Mouse (Mus musculus) heart, embryonic 11.5 days (tissue): ENCODE measurements at regions not wholly inside any gene's neighbourhood (a gene's known extent, or its start where the extent isn't known, plus 50 kb on each side); places are given as distances from the start of the nearest gene placed in this dataset.

Experiments used
- ATAC-seq: fragments of 200-750 bp; cut with Nextera tagmentation; replicated peaks from 2 replicates; pipeline ENCODE4 v1.8.0; 2017; ENCODE audit warnings: moderate library complexity; ENCODE audit not compliant: insufficient number of reproducible peaks, low FRiP score, low TSS enrichment
- H3K27ac ChIP-seq: fragments of 300-500 bp; sonication (generic); 2 replicates; pipeline ENCODE4 v1.5.1; 2014; ENCODE audit warnings: mild to moderate bottlenecking, low read depth, low read length
- H3K27me3 ChIP-seq: fragments of 300-500 bp; sonication (generic); 2 replicates; pipeline ENCODE4 v1.6.1; 2014; ENCODE audit warnings: mild to moderate bottlenecking, low read length, mixed read lengths; ENCODE audit not compliant: control insufficient read depth, insufficient read depth
- H3K36me3 ChIP-seq: fragments of 300-500 bp; sonication (generic); 2 replicates; pipeline ENCODE4 v1.6.1; 2014; ENCODE audit warnings: mild to moderate bottlenecking, low read length, moderate library complexity, mixed read lengths; ENCODE audit not compliant: control insufficient read depth, insufficient read depth
- H3K4me1 ChIP-seq: fragments of 300-500 bp; sonication (generic); 2 replicates; pipeline ENCODE4 v1.6.1; 2014; ENCODE audit warnings: low read length; ENCODE audit not compliant: control insufficient read depth, insufficient read depth
- H3K4me2 ChIP-seq: fragments of 300-500 bp; sonication (generic); 2 replicates; pipeline ENCODE4 v1.6.1; 2014; ENCODE audit warnings: mild to moderate bottlenecking, moderate library complexity
- H3K4me3 ChIP-seq: fragments of 300-500 bp; sonication (generic); 2 replicates; pipeline ENCODE4 v1.5.1; 2014; ENCODE audit warnings: low read depth, low read length
- H3K9ac ChIP-seq: fragments of 300-500 bp; sonication (generic); 2 replicates; pipeline ENCODE4 v1.6.1; 2014; ENCODE audit warnings: mild to moderate bottlenecking, low read depth, low read length, moderate library complexity
- H3K9me3 ChIP-seq: fragments of 300-500 bp; sonication (generic); replicated peaks from 2 replicates; pipeline ENCODE4 v1.6.1; 2016; ENCODE audit warnings: low read length; ENCODE audit not compliant: control insufficient read depth
- WGBS: fragments of 180-500 bp; shearing (Covaris S2); extraction: QIAGEN DNeasy Blood & Tissue Kit; methylation state at CpG from one replicate; pipeline ENCODE4 v1.1.7; 2014; ENCODE audit not compliant: insufficient replicate concordance; 5-methylcytosine and 5-hydroxymethylcytosine counted together

GRCm38 (mm10) chr9:118204456-118204855, 54.5 kb upstream of the Cmc1 start:
- 76% methylated on average over 9 of the region's 9 CpGs for WGBS
- no peak overlapping the region for H3K4me3 ChIP-seq

GRCm38 (mm10) chr9:118206483-118206882, 56.5 kb upstream of the Cmc1 start:
- no peak for ATAC-seq
- no peaks in the 10 kb centered on the region for H3K9me3 ChIP-seq
- no peak overlapping the region for H3K9ac ChIP-seq
- H3K27me3 ChIP-seq: no peaks in the 10 kb centered on the region
- no peak overlapping the region for H3K27ac ChIP-seq
- no peak overlapping the region for H3K4me2 ChIP-seq
- no peaks in the 10 kb centered on the region for H3K36me3 ChIP-seq
- 79% methylated on average over 7 of the region's 7 CpGs for WGBS
- no peaks in the 10 kb centered on the region for H3K4me1 ChIP-seq
- H3K4me3 ChIP-seq: no peak overlapping the region

More at GRCm38 (mm10) chr9:118204456-118204855, 54.5 kb upstream of the Cmc1 start:
- Histone ChIP-seq H3K9ac (no peak overlapping the region), H3K36me3 (no peaks in the 10 kb centered on the region), H3K27ac (no peak overlapping the region), H3K4me2 (no peak overlapping the region), H3K9me3 (no peaks in the 10 kb centered on the region), H3K4me1 (no peaks in the 10 kb centered on the region), H3K27me3 (no peaks in the 10 kb centered on the region)
- no peak for ATAC-seq

- Histone ChIP-seq H3K4me2 (no peak overlapping the region), H3K36me3 (no peaks in the 10 kb centered on the region), H3K9me3 (no peaks in the 10 kb centered on the region), H3K4me1 (no peaks in the 10 kb centered on the region), H3K9ac (no peak overlapping the region), H3K27ac (no peak overlapping the region), H3K27me3 (no peaks in the 10 kb centered on the region), H3K4me3 (no peak overlapping the region)
- 85% methylated on average over 5 of the region's 5 CpGs for WGBS
- no peak for ATAC-seq
These were observed 69.7 kb upstream of the Cmc1 start for GRCm38 (mm10) chr9:118219696-118220095.

DNA sequence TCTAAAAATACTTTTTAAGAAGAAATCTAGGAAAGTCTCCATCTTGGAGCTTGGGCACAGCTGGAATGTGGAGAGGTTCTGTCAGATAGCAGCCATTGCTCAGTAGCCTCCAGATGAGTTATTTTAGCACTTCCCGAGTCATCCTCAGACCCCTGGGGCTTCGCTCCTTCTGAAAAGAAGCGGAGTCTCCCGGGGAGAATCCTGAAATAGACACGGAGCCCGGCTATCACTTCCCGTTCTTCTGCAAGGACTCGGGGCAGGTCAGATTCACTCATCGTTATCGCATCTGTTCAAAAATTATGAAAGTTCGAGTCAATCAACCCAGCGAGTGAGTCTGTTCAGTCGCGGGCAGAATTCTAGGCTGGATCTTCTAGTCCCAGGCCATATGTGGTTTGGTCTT, 71.2 kb upstream of the Cmc1 start:
- no peak overlapping the region for H3K9ac ChIP-seq
- H3K9me3 ChIP-seq: no peaks in the 10 kb centered on the region
- H3K4me2 ChIP-seq: no peak overlapping the region
- H3K36me3 ChIP-seq: no peaks in the 10 kb centered on the region
- 63% methylated on average over 14 of the region's 14 CpGs for WGBS
- H3K4me1 ChIP-seq: no peaks in the 10 kb centered on the region
- H3K4me3 ChIP-seq: no peak overlapping the region
- no peak overlapping the region for H3K27ac ChIP-seq
- no peaks in the 10 kb centered on the region for H3K27me3 ChIP-seq
- ATAC-seq: no peak

DNA sequence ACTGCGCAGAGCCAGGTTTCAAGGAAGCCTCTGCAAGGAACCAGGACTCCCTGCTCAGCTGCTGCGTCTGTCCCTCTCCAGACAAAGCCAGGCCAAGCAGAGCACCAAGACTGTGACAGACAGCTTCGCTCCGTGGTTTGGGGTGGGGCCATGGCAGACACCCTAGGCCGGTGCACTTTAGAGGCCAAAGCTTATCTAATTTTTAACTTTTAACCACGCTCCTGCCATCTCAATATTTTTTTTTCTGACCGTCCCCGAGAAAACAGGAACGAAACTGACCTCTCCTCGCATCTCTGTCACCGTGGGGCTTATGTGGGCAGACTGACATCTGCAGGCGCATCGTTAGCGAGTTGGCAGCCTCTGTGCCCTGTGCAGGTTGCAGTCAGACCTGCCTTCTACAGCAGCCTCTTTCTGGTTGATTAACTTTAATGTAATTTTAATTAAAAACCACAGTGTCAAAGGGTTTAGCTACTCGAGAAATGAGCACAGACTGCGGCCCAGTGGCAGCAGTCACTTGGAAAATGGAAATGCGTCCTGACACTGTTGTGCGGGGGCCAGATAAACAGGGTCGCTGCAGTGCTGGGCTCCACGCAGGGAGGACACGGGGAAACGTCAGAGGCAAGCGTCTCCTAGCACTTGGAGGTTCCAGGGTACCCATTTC, 77.6 kb upstream of the Cmc1 start:
- no peak for ATAC-seq
- Histone ChIP-seq H3K4me2 (no peak overlapping the region), H3K4me3 (no peak overlapping the region)

DNA sequence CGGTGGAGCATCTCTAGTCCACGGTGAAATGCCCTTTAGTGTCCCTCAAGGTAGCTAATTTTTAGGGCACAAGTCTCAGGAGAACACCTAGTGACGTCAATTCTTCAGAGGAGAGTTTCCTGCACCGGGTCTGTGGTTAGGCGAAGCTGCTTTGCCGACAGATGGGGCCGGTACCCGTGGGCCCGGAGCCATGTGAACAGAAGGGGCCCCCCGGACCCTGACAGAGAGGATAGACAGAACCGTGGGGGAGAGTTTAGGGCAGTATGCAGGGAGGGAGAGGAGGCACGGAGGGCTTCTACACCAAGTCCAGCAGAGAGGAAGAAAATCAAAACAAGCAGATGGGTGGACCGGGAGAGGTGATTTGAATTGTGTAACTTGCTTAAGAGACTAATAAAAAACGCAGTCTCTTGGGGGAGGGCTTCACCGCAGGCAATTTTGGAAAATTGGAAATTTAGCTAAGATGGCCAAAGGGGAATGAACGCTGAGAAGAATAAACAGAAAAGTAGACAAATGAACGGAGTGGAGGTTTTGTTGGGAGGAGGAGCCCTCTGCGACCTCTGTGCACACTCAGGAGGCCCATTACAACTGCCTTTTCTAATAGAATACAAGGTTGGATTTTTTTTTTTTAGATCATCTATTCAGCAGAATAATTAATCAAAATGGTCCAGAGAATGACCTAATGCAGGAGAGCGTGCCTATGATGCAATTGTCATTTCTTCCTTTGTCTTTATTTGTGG, 78.9 kb upstream of the Cmc1 start:
- Histone ChIP-seq H3K4me1 (no peaks in the 10 kb centered on the region), H3K27me3 (no peaks in the 10 kb centered on the region), H3K4me2 (no peak overlapping the region), H3K27ac (no peak overlapping the region), H3K9ac (no peak overlapping the region), H3K36me3 (no peaks in the 10 kb centered on the region), H3K9me3 (no peaks in the 10 kb centered on the region), H3K4me3 (no peak overlapping the region)
- ATAC-seq: no peak
- 73% methylated on average over 19 of the region's 19 CpGs for WGBS

More for the DNA sequence above, 77.6 kb upstream of the Cmc1 start:
- H3K9ac ChIP-seq: no peak overlapping the region
- no peaks in the 10 kb centered on the region for H3K4me1 ChIP-seq
- no peaks in the 10 kb centered on the region for H3K27me3 ChIP-seq
- H3K9me3 ChIP-seq: no peaks in the 10 kb centered on the region
- 58% methylated on average over 23 of the region's 23 CpGs for whole genome bisulfite sequencing
- no peaks in the 10 kb centered on the region for H3K36me3 ChIP-seq
- H3K27ac ChIP-seq: no peak overlapping the region

GRCm38 (mm10) chr9:118240711-118241110, 90.7 kb upstream of the Cmc1 start:
- Histone ChIP-seq H3K36me3 (no peaks in the 10 kb centered on the region), H3K4me2 (no peak overlapping the region), H3K4me3 (no peak overlapping the region), H3K9me3 (no peaks in the 10 kb centered on the region), H3K27ac (no peak overlapping the region), H3K4me1 (no peaks in the 10 kb centered on the region), H3K27me3 (no peaks in the 10 kb centered on the region), H3K9ac (no peak overlapping the region)
- no peak for ATAC-seq
- WGBS: 81% methylated on average over 4 of the region's 4 CpGs

DNA sequence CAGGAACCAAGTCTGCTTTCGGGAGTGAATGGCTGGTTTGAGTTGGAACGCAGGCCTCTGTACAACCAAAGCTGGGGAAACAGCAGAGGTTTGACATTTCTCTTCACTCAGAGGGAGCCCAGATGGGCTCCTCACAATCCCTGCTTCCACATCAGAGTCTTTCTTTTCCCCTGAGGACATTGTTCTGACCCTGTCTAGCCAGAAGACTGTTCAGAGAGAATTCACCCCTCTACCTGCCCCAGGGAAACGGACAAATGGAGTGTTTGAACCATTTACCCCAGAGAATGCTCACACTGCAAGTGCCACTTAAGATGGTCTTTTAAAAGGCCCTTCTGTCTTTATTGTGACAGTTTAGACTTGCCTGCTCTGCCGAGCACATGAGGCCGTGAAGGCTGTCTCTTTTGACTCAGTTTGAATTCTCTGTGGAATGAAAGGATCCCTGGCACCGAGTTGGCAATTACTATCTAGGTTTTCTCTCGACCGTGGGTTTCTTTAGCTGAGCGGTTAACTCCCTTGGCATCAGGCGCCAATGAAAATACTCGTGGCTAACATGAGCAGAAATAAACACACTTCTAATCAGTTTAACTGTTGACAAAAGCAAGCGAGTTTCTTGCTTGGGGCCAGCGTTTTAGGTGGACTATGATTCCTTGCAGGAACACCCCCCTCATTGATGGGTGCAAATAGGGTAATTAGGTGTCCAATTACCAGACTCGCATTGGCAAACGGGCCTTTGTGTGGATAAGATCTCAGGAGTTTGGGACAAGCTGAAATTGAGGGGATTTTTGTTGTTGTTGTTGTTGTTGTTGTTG, 97.0 kb upstream of the Cmc1 start:
- Histone ChIP-seq H3K9me3 (no peaks in the 10 kb centered on the region), H3K27me3 (no peaks in the 10 kb centered on the region), H3K27ac (no peak overlapping the region), H3K4me3 (no peak overlapping the region), H3K4me1 (no peaks in the 10 kb centered on the region), H3K36me3 (no peaks in the 10 kb centered on the region), H3K4me2 (no peak overlapping the region), H3K9ac (no peak overlapping the region)
- no peak for ATAC-seq
- 50% methylated on average over 15 of the region's 15 CpGs for WGBS
